Mouse (Mus musculus): Measurements from ENCODE around the gene Morf4l1.

GRCm38 (mm10) chr9:90108272-90108671, 6.3 kb downstream of the Morf4l1 start:
- TF ChIP-seq CTCF (IDR thresholded peaks at IDR 0.05; ENCODE audit: low read depth, low read length) (no peak), POLR2A (IDR thresholded peaks at IDR 0.05; ENCODE audit: borderline replicate concordance, low read depth, low read length) (no peak)

Data from bone marrow macrophage, adult 2 months (primary cell).